Mouse (Mus musculus): ENCODE data around the gene Cstb. TPM values are rescaled to one million over a fixed set of nuclear protein-coding genes. Genes with fewer than 3 reads are reported as not detected.
A peak's percentile ranks its signal among the peaks of the same experiment; 100 is the strongest.

Gene Cstb
- total RNA-seq, 2 experiments from 2014 or later = 30.4 to 30.6 TPM

DNA sequence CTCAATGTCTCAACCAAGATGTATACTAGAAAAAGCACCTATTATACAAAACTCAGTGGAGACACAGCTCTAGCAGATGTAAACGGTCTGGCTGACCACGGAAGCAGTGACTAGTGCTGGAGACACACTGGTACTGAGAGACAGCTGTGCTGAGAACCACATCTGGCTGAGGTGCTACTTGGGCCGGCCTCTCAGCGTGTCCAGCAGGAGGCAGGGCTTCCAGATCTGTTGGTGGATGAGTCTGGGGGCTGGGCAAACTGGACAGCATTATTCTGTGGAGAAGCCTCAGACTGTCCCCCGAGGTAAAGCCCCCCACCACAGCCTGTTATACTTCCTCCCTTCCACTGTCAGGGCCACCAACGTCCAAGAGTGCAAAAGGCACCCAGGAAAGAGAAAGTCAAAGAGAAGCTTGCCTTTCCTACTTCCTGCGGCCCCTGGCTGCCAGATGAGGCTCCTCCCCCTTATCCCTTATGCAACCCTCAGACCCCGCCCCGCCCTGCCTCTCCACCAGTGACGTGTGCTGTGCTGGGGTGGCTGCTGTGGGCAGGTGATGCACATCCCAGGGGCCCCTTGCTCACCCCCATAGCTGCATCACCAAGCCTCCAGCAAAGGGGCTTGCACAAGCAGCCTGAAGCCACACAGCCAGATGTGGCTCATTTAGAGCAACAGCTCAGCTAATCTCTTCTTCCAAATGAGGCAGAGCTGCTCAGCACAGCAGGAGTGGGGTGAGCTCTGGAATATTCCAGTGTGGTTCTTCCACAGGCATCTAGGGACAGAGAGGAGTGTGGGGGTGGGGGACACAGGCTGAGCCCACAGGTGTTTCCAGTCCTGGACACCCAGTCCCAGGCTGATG lies 32.3 kb downstream of the Cstb start:
- intact Hi-C loops (cut with DNase I) = no loop called here
- peak; percentile 67 to 71 for DNase-seq

DNA sequence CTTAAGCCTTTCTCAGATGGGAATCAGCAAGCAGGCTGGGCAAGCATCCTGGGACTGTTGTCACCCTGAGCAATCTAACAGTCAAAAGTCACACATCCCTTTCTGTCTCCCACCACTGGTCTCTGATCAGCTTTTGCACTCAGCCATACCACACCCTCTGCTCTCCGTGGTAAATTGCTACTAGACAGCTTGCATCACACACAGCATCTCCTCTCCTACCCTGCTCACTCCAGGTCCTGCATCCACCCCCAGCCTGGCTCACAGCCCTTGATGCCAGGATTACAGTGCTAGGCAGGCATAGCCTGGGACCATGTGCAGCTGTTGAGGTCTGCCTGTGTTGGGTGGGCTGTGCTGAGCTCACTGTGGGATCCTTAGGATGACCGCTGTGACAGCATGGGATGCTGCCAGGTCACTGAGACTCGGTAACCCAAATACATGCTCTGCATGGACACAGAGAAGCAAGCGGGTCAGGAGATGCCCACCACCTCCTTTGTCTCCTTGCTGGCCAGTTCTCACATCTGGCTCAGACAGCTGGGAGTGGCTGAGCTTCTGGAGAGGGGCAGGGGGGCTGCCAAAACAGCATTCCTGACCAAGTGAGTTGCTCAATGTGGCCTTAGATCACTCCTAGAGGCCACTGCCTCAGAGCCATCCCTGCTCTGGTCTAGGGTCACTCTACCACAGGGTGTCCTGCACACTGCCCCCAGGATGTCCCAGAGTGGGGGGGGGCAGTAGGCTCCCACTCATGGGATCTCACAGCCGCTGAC lies 33.1 kb downstream of the Cstb start:
- intact Hi-C loops (cut with DNase I) = no loop called here
- peak in 1 of 2 experiments; percentile 42 for DNase-seq

DNA sequence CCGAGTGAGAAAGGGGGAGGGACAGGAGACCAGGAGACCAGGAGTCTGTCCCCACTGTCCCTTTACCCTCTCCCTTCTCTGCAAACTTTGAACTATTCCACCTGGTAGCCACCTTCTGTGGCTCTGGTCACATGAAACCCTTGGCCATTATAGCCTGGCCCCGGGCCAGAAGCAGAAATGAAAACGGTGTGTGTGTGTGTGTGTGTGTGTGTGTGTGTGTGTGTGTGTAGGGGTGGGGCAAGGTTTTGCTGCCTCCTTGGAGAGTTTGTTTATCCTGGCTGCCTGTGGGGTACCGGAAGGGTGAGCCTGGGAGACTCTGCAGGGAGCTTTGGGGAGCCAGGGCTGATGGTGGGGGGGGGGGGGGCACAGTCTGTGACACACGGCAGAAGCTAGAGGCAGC lies 35.0 kb downstream of the Cstb start:
- DNase-seq = no peak
- intact Hi-C loops (cut with DNase I) = no loop called here

DNA sequence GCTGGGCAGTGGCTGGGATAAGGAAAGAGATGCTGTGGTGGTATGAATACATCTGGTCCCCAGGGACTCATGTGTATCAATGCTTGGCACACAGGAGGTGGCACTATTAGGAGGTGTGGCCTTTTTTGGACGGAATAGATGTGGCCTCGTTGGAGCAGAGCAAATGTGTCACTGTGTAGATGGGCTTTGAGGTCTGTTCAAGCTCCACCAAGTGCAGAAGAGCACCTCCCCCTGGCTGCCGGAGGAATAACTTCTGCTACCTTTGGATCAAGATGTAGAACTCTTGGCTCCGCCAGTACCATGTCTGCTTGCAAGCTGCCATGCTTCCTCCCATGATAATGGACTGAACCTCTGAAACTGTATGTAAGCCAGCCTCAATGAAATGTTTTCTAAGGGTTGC lies 36.3 kb downstream of the Cstb start:
- no peak for DNase-seq
- intact Hi-C loops (cut with DNase I) = no loop called here

DNA sequence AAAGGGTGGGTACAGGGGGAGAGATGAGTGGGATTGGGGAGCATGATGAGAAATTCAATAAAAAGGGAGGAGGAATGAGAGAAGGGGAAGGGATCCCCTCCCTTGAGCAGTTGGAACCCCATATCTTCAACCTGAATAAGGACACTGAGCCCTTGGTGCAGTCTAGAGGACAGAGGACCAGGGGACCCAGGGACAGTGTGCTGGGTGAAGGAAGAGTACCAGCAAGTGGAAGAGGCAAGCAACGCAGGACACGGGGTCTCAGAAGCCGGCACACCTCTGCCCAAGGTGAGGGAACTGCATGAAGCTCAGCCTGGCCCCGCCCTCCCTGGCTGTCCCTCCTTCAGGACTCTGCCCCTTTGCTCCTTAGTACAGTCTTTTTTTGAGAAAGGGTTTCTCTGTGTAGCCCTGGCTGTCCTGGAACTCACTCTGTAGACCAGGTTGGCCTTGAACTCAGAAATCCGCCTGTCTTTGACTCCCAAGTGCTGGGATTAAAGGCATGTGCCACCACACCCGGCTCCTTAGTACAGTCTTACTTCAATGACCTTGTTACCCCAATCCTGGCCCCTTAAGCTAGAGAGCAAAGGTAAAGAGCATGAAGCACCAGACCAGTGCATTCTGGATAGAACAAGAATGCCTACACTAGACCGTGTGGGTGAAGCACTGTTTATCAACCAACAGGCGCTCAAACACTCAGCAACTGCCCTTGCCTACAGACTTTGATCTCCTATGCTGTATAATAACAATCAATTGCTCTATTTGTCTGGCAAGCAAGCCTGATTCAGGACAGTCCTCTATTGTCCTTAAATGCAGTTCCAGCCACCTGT lies 37.7 kb downstream of the Cstb start:
- intact Hi-C loops (cut with DNase I) = no loop called here
- no peak for DNase-seq

DNA sequence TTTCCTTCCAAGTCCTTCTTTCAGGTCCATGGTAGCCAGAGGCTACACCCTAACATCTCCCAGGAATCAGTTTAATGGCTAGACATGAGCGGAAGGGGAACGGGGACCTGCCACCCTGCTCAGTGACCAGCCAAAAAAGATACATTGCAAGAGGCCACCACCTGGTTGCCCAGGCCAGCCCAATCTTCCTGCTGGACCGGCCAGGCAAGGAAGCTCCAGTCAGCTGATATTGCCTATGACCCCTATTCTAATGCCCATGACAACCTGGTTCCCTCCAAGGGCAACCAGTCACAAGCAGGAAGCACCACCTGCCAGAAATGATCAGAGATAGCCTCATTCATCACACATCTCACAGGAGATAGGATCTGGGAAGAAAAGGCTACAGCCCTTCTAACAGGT lies 38.3 kb downstream of the Cstb start:
- intact Hi-C loops (cut with DNase I) = no loop called here
- no peak for DNase-seq

DNA sequence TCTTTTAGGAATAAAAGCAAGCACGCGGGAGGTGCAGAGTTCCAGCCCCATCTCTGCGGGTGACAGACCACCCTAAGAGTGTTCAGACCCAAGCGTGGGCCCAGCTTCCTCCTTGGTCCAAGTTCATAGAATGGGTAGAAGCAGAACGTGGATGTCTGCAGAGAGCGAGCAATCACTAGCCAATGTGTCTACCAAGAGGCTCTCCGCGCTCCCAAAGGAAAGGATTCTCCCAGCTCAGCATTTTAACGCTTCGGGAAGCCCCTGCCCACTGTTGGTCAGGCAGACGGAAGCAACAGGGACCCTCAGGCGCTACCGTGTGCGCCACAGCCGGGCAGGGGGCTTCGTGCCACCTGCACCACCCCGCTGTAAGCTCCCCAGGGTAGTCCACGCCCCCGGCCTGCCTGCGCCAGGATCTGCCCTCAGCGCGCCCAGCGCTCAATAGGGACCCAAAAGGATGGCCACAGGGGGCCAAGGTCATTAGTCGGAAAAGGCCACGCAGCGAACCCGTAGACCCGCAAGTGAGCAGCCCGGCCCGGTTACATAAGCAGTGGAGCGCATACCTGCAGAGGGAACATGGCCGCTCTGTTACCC lies 38.8 kb downstream of the Cstb start:
- intact Hi-C loops (cut with DNase I) = no loop called here

DNA sequence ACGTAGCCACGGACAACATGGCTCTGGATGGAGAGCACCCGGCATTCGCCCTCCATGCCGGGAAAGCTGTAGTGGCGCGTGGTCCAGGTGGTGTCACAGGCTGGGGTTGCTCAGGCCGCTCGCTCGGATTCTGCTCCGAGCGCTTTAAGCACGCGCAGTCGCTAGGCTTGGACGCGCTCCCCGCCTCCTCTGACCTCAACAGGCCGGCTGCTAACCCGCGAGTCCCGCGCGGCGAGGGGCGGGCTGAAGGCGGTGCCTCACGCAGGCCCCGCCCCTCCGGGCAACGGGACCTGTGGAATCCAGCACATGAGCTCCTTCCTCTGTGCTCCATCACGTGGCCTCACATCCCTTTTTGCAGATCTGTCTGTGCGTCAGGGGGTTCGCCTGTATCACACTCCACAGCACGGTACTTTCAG lies 39.3 kb downstream of the Cstb start, which contains the start of gene Pdxk:
TSS of gene Pdxk (minus strand) at position 184 of the 416 bp plus-strand sequence.
- intact Hi-C loops (cut with DNase I) = loop anchor here (5.0 kb wide), 1 partner anchor 128 kb away; the partner anchor contains the start of gene Syde1
- DNase-seq = peak; percentile 95

More for the DNA sequence above, 38.8 kb downstream of the Cstb start:
- DNase-seq = no peak

DNA sequence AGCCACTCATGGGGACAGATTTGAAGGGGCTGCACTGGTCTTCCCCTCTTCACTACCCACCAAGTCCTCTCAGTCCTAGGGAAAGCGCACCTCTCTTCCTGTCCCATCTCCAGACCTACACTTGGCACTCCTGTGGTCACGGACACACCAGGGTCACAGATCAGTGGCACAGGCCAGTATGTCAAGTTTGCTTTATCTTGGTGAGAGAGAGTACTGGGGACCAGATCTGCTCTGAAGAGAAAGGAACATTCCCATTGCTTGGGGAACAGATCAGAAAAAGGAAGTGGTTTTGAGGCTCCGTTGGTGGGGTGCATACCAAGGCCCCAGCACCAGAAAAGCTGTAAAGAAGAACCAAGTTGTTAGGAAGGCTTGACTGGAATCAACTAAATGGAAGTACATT lies 40.0 kb downstream of the Cstb start:
- DNase-seq = no peak
- intact Hi-C loops (cut with DNase I) = loop anchor here (5.0 kb wide), 1 partner anchor 127 kb away; the partner anchor contains the start of gene Syde1

DNA sequence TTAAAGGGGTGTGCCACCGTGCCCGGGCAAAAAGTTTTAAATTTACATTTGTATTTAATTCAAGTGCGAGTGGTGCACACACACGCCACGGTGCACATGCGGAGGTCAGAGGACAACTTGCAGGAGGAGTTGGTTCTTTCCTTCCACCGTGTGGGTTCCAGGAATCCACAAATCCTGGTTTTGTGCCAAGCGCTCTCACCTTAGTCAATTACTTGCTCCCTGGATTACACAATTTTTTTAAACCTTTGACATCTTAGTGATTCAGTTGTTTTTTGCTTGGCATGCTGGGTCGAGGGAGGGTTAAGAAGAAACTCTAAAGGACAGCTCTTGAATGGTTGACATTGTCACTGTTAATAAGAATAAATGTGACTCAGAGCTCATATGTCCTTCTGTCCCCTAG lies 41.2 kb downstream of the Cstb start:
- intact Hi-C loops (cut with DNase I) = loop anchor here (5.0 kb wide), 1 partner anchor 126 kb away; the partner anchor contains the start of gene Syde1
- no peak for DNase-seq

DNA sequence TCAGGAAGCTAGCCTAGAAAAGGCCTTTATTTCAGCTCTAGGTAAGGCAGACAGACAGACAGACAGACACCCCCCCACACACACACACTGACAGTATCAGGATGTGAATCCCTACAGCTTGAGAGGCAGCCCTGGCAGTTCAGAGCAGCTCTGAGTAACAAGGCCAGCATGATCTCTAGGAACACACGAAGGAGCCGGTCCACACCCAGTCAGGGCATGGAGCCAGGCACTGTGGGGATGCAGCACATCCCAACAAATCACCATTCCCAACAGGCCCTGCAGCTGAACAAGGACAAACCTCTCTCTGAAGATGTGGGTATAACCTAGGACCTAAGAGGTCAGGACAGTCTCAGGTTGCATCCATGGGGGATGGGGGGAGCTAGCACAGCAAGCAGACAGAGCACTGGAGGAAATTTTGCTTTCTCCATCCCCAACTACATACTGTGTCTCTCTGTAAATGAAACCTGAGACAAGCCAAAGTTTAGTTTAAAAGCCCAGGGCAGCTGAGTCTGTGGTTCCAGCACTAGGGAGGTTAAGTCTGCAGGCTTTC lies 42.4 kb downstream of the Cstb start:
- no peak for DNase-seq
- intact Hi-C loops (cut with DNase I) = loop anchor here (5.0 kb wide), 1 partner anchor 124 kb away; the partner anchor contains the start of gene Syde1

DNA sequence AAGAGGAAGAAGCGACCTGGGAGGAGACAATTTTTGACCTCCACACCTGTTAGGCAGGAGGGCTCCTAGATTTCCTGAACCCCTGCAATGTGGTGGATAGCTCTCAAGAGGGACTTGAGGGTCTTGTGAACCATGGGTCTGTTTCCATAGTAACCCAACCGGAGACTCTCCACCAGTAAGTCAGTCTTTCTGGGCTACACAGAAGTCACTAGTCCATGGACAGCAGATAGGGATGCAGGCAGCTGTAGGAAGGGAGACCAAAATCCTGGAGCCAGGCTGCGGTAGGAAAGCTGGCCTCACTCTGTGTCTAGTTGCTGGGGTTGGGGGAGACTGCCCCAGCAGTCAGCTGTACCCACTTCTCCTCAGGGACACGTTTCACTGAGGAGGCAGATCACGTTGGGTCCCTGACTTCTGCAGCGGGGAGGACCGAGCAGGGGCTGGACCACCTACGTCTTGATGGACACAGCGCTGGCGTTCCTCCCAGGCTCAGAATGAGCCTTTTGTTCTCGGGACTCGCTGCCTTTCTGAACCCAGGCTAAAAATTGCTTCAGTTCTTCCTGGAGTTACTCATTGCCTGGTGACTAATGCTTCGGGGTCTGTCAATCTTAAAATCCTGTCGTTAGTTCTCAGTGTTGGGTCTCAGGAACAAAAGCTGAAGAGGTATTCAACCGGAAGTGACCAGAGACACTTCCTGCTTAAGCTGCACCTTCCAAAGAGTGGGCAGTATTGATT lies 45.3 kb downstream of the Cstb start:
- no peak for DNase-seq
- intact Hi-C loops (cut with DNase I) = no loop called here

DNA sequence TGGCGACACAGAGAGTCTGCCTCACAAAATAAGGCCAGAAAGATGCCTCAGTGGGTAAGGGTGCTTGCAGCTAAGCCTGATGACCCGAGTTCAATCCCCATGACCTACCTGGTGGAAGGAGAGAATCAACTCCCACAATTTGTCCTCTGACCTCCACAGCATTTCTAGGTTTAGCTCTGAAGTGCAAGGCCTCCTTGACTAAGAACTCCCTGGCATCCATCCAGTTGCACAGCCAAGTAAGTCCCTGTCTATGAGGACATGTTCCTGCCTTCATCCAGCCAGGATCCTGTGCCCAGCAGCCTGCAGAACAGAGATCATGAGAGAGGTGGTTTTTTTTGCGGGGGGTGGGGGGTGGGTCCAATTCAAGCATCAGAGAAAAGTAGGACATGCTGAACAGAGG lies 46.6 kb downstream of the Cstb start:
- DNase-seq = no peak
- intact Hi-C loops (cut with DNase I) = no loop called here

DNA sequence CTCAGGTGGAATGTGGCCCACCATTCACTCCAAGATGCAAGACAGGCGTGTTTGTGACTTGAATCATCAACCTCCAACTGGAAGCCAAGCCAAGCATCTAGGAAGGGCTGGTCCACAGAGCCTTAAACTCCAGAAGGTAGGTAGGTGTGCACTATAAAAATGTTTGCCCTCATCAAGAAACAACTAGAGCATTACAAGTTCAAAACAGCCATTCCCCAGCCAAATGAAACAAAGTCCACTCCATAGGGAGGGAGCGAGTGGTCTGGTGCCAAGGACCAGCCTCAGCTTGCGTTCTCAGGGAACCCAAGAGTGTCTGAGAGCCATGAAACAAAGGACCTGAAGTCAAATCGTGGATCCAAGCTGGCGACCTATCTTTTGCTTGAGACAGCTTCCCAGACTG lies 48.0 kb downstream of the Cstb start:
- intact Hi-C loops (cut with DNase I) = no loop called here
- no peak for DNase-seq

DNA sequence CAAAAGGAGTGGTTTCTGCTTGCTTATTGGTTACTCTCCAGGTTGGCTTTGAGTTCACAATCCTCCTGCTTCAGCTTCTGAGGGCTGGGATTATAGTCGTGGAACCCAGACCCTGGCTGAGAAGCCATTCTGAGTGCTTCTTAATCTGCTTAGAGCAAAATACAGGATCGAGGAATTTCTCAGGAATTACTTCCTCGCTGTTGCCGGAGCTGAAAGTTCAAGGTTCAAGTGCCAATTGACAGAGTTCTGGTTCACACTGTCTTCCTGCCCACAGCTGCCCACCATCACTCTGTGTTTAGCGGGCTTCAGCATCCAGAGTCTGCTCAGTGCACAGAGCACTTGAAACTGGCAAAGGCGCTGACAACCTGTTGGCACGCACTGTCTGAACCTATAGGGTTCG lies 49.3 kb downstream of the Cstb start:
- no peak for DNase-seq
- intact Hi-C loops (cut with DNase I) = no loop called here

DNA sequence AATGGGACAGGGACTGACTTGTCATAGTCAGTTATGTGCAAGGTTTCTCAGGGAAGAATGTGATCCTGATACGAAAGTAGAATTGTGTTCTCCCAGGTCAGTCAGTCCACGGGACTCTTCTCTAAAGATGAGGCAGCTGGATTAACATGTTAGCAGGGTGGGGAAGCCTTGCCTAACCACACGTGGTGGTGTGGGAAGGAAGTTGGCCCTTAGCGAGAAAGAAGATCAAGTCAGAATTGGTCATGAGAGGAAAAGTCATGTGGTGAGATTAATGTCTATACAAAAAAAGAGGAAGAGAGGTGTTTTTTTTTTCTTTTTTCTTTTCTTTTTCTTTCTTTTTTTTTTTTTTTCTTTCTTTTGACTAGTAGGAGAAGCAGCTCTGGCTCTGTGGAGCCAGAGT lies 51.4 kb downstream of the Cstb start:
- intact Hi-C loops (cut with DNase I) = no loop called here
- DNase-seq = no peak
